ENCODE assay signal across 8 mouse cellular contexts in genomic region chr8:70863956-70864711, GRCm38 (mm10). TPM values are rescaled to one million over a fixed set of nuclear protein-coding genes. Genes with fewer than 3 reads are reported as not detected.
DNase-seq lines count a peak whose midpoint lies in the region; ATAC-seq lines count a peak whose summit lies in the region.

No protein-coding gene starts in this region.

- peaks cover 18% of the 10 kb centered on the region for H3K36me3 ChIP-seq in erythroblast, embryonic 14.5 days (ENCODE audit: control insufficient read depth)
- H3K36me3 ChIP-seq in embryonic facial prominence, embryonic 14.5 days (ENCODE audit: control insufficient read depth, insufficient read depth, low read length) = 0 out of 2 replicates have a peak, but pooled peaks cover 7% of the 10 kb centered on the region
- 0 out of 2 replicates have a peak, but pooled peaks cover 7% of the 10 kb centered on the region for H3K36me3 ChIP-seq in midbrain, embryonic 16.5 days (ENCODE audit: control insufficient read depth, insufficient read depth, low read length)

- H3K9me3 ChIP-seq in erythroblast, embryonic 14.5 days (ENCODE audit: control insufficient read depth, low read length) = peaks cover 19% of the 10 kb centered on the region
- H3K9me3 ChIP-seq in embryonic facial prominence, embryonic 14.5 days (ENCODE audit: control insufficient read depth, low read length) = no peaks in the 10 kb centered on the region
- no peaks in the 10 kb centered on the region for H3K9me3 ChIP-seq in midbrain, embryonic 16.5 days (replicated peaks; ENCODE audit: control insufficient read depth, low read length, poor library complexity, severe bottlenecking)

- peak overlapping the region; percentile 63 for H3K9ac ChIP-seq in embryonic facial prominence, embryonic 14.5 days (ENCODE audit: low read depth, low read length)
- H3K9ac ChIP-seq in midbrain, embryonic 16.5 days (ENCODE audit: low read depth, low read length) = peak overlapping the region; percentile 64

- H3K4me3 ChIP-seq in erythroblast, embryonic 14.5 days (replicated peaks) = peak overlapping the region; percentile 85
- H3K4me3 ChIP-seq in embryonic facial prominence, embryonic 14.5 days (ENCODE audit: low read depth, low read length) = peak overlapping the region; percentile 42
- H3K4me3 ChIP-seq in midbrain, embryonic 16.5 days (ENCODE audit: low read depth, low read length) = peak overlapping the region; percentile 56

- WGBS in embryonic facial prominence, embryonic 14.5 days = under 1% methylated on average over 46 of the region's 46 CpGs
- WGBS in midbrain, embryonic 16.5 days = 1% methylated on average over 46 of the region's 46 CpGs

- 0 out of 2 replicates have a peak overlapping the region, but pooled peaks have one; percentile 4 for H3K27ac ChIP-seq in embryonic facial prominence, embryonic 14.5 days (replicated peaks; ENCODE audit: low read depth, low read length)
- peak overlapping the region; percentile 97 for H3K27ac ChIP-seq in midbrain, embryonic 16.5 days (ENCODE audit: low read length)

- H3K27me3 ChIP-seq in erythroblast, embryonic 14.5 days (ENCODE audit: control insufficient read depth) = peaks cover 61% of the 10 kb centered on the region
- H3K27me3 ChIP-seq in embryonic facial prominence, embryonic 14.5 days (replicated peaks; ENCODE audit: control insufficient read depth, insufficient read depth, low read length) = peaks cover 21% of the 10 kb centered on the region
- H3K27me3 ChIP-seq in midbrain, embryonic 16.5 days (ENCODE audit: control insufficient read depth, insufficient read depth, low read depth, low read length) = no peaks in the 10 kb centered on the region

- DNase-seq in CD4-positive helper T cell, adult 2 months (ENCODE audit: low read depth, low spot score) = peak; percentile 67
- DNase-seq in embryonic facial prominence, embryonic 14.5 days (ENCODE audit: low spot score) = peak; percentile 45
- DNase-seq in induced T-regulatory cell, adult 2 months (ENCODE audit: low read depth) = peak; percentile 77
- no peak for DNase-seq in urinary bladder, postnatal 36 days (ENCODE audit: low spot score in 2 of 2)
- DNase-seq in thymus, adult 18-20 months = no peak

- no peak for ATAC-seq in erythroblast, adult 5-6 weeks (replicated peaks; ENCODE audit: low FRiP score, poor library complexity, severe bottlenecking)
- no peak for ATAC-seq in embryonic facial prominence, embryonic 14.5 days (ENCODE audit: low read depth)
- no peak for ATAC-seq in midbrain, embryonic 16.5 days

- H3K4me2 ChIP-seq in embryonic facial prominence, embryonic 14.5 days (ENCODE audit: low read depth, low read length) = peak overlapping the region; percentile 87
- H3K4me2 ChIP-seq in midbrain, embryonic 16.5 days (ENCODE audit: low read length) = peak overlapping the region; percentile 94

- peaks cover 61% of the 10 kb centered on the region for H3K4me1 ChIP-seq in erythroblast, embryonic 14.5 days (ENCODE audit: control insufficient read depth)
- H3K4me1 ChIP-seq in embryonic facial prominence, embryonic 14.5 days (ENCODE audit: control insufficient read depth, insufficient read depth, low read length) = peaks cover 31% of the 10 kb centered on the region
- peaks cover 40% of the 10 kb centered on the region for H3K4me1 ChIP-seq in midbrain, embryonic 16.5 days (ENCODE audit: control insufficient read depth, insufficient read depth, low read length)

RNA-seq across cellular contexts. Expression of gene Kcnn1, which starts 1.1 kb away (rescaled TPM):
- polyA plus RNA-seq in erythroblast, embryonic 14.5 days (2012) = 0.16 and 0.21 TPM in 2 replicates
- total RNA-seq in erythroblast, adult 5-6 weeks (2015; ENCODE audit: low replicate concordance) = not detected in 2 replicates
- not detected in 2 replicates for total RNA-seq in erythroblast, adult 5-6 weeks (2017; ENCODE audit: low replicate concordance)
- polyA plus RNA-seq in embryonic facial prominence, embryonic 14.5 days (2014; fragmentation: Nextera tagmentation; extraction: Ambion mirVana) = 2.9 and 3.4 TPM in 2 replicates
- 15.4 and 16.1 TPM in 2 replicates for polyA plus RNA-seq in midbrain, embryonic 16.5 days (2015; fragmentation: Nextera tagmentation; extraction: Ambion mirVana)

RNA-seq across cellular contexts. Expression of gene Ccdc124, which starts 9.6 kb away (rescaled TPM):
- 37.3 and 38.8 TPM in 2 replicates for polyA plus RNA-seq in erythroblast, embryonic 14.5 days (2012)
- 12.3 and 14.2 TPM in 2 replicates for total RNA-seq in erythroblast, adult 5-6 weeks (2015; ENCODE audit: low replicate concordance)
- 11.7 and 13.4 TPM in 2 replicates for total RNA-seq in erythroblast, adult 5-6 weeks (2017; ENCODE audit: low replicate concordance)
- 87.1 and 91.3 TPM in 2 replicates for polyA plus RNA-seq in embryonic facial prominence, embryonic 14.5 days (2014; fragmentation: Nextera tagmentation; extraction: Ambion mirVana)
- polyA plus RNA-seq in midbrain, embryonic 16.5 days (2015; fragmentation: Nextera tagmentation; extraction: Ambion mirVana) = 167 and 182 TPM in 2 replicates

RNA-seq across cellular contexts. Expression of gene Arrdc2, which starts 24.6 kb away (rescaled TPM):
- polyA plus RNA-seq in erythroblast, embryonic 14.5 days (2012) = 28.7 and 50.4 TPM in 2 replicates
- 15.0 and 25.7 TPM in 2 replicates for total RNA-seq in erythroblast, adult 5-6 weeks (2015; ENCODE audit: low replicate concordance)
- total RNA-seq in erythroblast, adult 5-6 weeks (2017; ENCODE audit: low replicate concordance) = 18.1 and 30.8 TPM in 2 replicates
- polyA plus RNA-seq in embryonic facial prominence, embryonic 14.5 days (2014; fragmentation: Nextera tagmentation; extraction: Ambion mirVana) = 5.4 and 5.8 TPM in 2 replicates
- polyA plus RNA-seq in midbrain, embryonic 16.5 days (2015; fragmentation: Nextera tagmentation; extraction: Ambion mirVana) = 6.7 and 8.1 TPM in 2 replicates

RNA-seq across cellular contexts. Expression of gene Slc5a5, which starts 28.4 kb away (rescaled TPM):
- polyA plus RNA-seq in erythroblast, embryonic 14.5 days (2012) = 0.03 and 0.06 TPM in 2 replicates
- total RNA-seq in erythroblast, adult 5-6 weeks (2015; ENCODE audit: low replicate concordance) = not detected in 2 replicates
- total RNA-seq in erythroblast, adult 5-6 weeks (2017; ENCODE audit: low replicate concordance) = 0.17 TPM in 1 of 2 replicates, not detected in the other
- 0.42 and 0.58 TPM in 2 replicates for polyA plus RNA-seq in embryonic facial prominence, embryonic 14.5 days (2014; fragmentation: Nextera tagmentation; extraction: Ambion mirVana)
- 1.7 and 1.9 TPM in 2 replicates for polyA plus RNA-seq in midbrain, embryonic 16.5 days (2015; fragmentation: Nextera tagmentation; extraction: Ambion mirVana)

RNA-seq across cellular contexts. Expression of gene Rpl18a, which starts 33.1 kb away (rescaled TPM):
- 441 and 685 TPM in 2 replicates for polyA plus RNA-seq in erythroblast, embryonic 14.5 days (2012)
- total RNA-seq in erythroblast, adult 5-6 weeks (2015; ENCODE audit: low replicate concordance) = 1,597 and 1,896 TPM in 2 replicates
- 369 and 492 TPM in 2 replicates for total RNA-seq in erythroblast, adult 5-6 weeks (2017; ENCODE audit: low replicate concordance)
- 5,430 and 5,481 TPM in 2 replicates for polyA plus RNA-seq in embryonic facial prominence, embryonic 14.5 days (2014; fragmentation: Nextera tagmentation; extraction: Ambion mirVana)
- polyA plus RNA-seq in midbrain, embryonic 16.5 days (2015; fragmentation: Nextera tagmentation; extraction: Ambion mirVana) = 1,781 and 1,796 TPM in 2 replicates

Comparison
In these comparisons a context has a peak if more than half of its experiments do, and no peak if none do; other contexts are left out.
1. DNase-seq: peak in CD4-positive helper T cell, adult 2 months (single experiment), embryonic facial prominence, embryonic 14.5 days (single experiment) and induced T-regulatory cell, adult 2 months (single experiment); none in urinary bladder, postnatal 36 days (0 of 2) and thymus, adult 18-20 months (0 of 2).
2. Peak in every context shown above with its lines, with median percentiles within 50 percentile points of each other: H3K4me3 ChIP-seq.